Mouse (Mus musculus) embryo, embryonic 10.5 days (tissue): ENCODE data around the gene Vmn1r4.

Experiments
- DNase-seq: peaks from one replicate; pipeline ENCODE4 v3.0.0-alpha.2; 2015; ENCODE audit warnings: low spot score

Vmn1r4 gene

GRCm38 (mm10) chr6:56916279-56916678 is 7.5 kb upstream of the Vmn1r4 start:
- DNase-seq, result no peak

- no peak for DNase-seq
Observed at GRCm38 (mm10) chr6:56917578-56918368, 6.0 kb upstream of the Vmn1r4 start.

- DNase-seq, result no peak
Observed at GRCm38 (mm10) chr6:56919330-56920044, 4.3 kb upstream of the Vmn1r4 start.

GRCm38 (mm10) chr6:56920222-56921092 is 3.4 kb upstream of the Vmn1r4 start:
- no peak for DNase-seq

GRCm38 (mm10) chr6:56923331-56923725 is 487 bp upstream of the Vmn1r4 start:
- DNase-seq, result peak; percentile 66

- DNase-seq, result no peak
Observed at GRCm38 (mm10) chr6:56931648-56932415, 8.0 kb downstream of the Vmn1r4 start.

GRCm38 (mm10) chr6:56932464-56932863 is 8.6 kb downstream of the Vmn1r4 start:
- DNase-seq, result no peak

- no peak for DNase-seq
Observed at GRCm38 (mm10) chr6:56934366-56934765, 10.6 kb downstream of the Vmn1r4 start.

- no peak for DNase-seq
Observed at GRCm38 (mm10) chr6:56956436-56956835, 32.6 kb downstream of the Vmn1r4 start.

GRCm38 (mm10) chr6:56969973-56970372 is 46.2 kb downstream of the Vmn1r4 start, which contains the start of gene Vmn1r5:
Vmn1r5 (plus strand) TSS chr6:56970273.
- DNase-seq, result no peak

GRCm38 (mm10) chr6:56996943-56997342 is 73.1 kb downstream of the Vmn1r4 start, which contains the start of gene Vmn1r6:
Vmn1r6 (plus strand) TSS chr6:56997243.
- no peak for DNase-seq
